Mouse (Mus musculus) neural tube, embryonic 13.5 days (tissue): ENCODE measurements around the gene Kcna7. TPM values are rescaled to one million over a fixed set of nuclear protein-coding genes. Genes with fewer than 3 reads are reported as not detected.

ENCODE experiments used
- ATAC-seq: fragments of 200-750 bp; cut with Nextera tagmentation; 2 replicates; pipeline ENCODE4 v1.8.0; 2017; ENCODE audit warnings: low read depth, mild to moderate bottlenecking, moderate TSS enrichment, moderate library complexity
- H3K27ac ChIP-seq: fragments of 300-500 bp; sonication (generic); replicated peaks from 2 replicates; pipeline ENCODE4 v1.5.1; 2015; ENCODE audit warnings: moderate library complexity, mild to moderate bottlenecking, inconsistent platforms
- H3K27me3 ChIP-seq: fragments of 300-500 bp; sonication (generic); 2 replicates; pipeline ENCODE4 v1.6.1; 2015; ENCODE audit warnings: mild to moderate bottlenecking, inconsistent platforms
- H3K36me3 ChIP-seq: fragments of 300-500 bp; sonication (generic); 2 replicates; pipeline ENCODE4 v1.6.1; 2015; ENCODE audit warnings: mild to moderate bottlenecking, inconsistent platforms
- H3K4me1 ChIP-seq: fragments of 300-500 bp; sonication (generic); replicated peaks from 2 replicates; pipeline ENCODE4 v1.6.1; 2015; ENCODE audit warnings: inconsistent platforms
- H3K4me2 ChIP-seq: fragments of 300-500 bp; sonication (generic); 2 replicates; pipeline ENCODE4 v1.6.1; 2015; ENCODE audit warnings: inconsistent platforms, mild to moderate bottlenecking, moderate library complexity
- H3K4me3 ChIP-seq: fragments of 300-500 bp; sonication (generic); 2 replicates; pipeline ENCODE4 v1.5.1; 2015; ENCODE audit warnings: mild to moderate bottlenecking, inconsistent platforms
- H3K9ac ChIP-seq: fragments of 300-500 bp; sonication (generic); 2 replicates; pipeline ENCODE4 v1.6.1; 2015; ENCODE audit warnings: moderate library complexity, mild to moderate bottlenecking, inconsistent platforms
- H3K9me3 ChIP-seq: fragments of 300-500 bp; sonication (generic); 2 replicates; pipeline ENCODE4 v1.6.1; 2016; ENCODE audit warnings: inconsistent platforms
- WGBS: fragments of 180-500 bp; shearing (Covaris S2); methylation state at CpG from one replicate; pipeline ENCODE4 v1.1.7; 2015; 5-methylcytosine and 5-hydroxymethylcytosine counted together
- polyA plus RNA-seq: library from polyadenylated mRNA; unstranded; fragments of >200 nt; fragmentation: Nextera tagmentation; extraction: Ambion mirVana; gene quantifications from 2 replicates; pipeline ENCODE4 v1.2.1, GENCODE M21; 2015

Kcna7 gene
- polyA plus RNA-seq, 1 experiment from 2014 or later: not detected

DNA sequence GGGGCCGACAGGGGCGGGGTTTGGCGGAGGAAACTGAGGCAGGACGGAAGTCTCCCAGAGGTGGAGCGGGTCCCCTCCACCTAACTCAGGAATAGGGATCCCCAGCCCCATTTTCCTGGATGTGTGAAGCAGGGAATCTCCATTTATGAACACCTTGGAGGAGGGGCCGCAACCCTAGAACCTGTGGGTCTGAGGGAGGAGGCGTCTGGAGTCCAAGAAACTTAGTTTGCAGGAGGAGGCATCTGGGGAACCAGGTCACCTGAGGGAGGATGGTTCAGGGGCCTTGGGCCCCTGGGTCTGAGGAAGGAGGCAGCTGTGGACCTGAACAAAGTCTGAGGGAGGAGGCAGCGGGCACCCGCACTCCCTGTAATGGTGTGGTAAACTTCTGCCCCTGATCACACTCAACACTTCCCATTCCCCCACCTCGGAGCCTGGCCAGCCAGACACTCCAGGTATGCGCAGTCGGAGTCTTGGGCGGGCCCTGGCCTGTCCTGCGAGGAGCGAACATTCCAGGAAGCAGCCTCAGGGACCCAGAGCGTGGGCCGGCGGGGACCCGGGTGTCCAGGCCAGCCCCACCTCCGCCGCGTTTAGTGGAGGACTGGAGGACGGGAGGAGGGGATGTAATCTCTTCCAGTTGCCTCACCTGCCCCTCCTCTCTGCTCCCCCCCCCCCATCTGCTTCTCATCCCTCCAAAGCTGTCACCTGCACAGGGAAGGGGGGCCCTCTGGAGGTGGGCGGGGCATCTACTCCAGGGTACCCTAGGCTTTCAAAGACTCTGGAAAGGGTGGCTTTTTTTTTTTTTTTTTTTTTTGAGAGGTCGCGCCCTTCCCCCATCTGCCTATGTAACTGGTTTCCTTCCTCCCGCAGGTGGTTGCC lies 8.6 kb downstream of the Kcna7 start:
- Histone ChIP-seq H3K4me2 (peak overlapping the region; percentile 82), H3K27me3 (peaks cover 100% of the 10 kb centered on the region), H3K4me1 (peaks cover 13% of the 10 kb centered on the region), H3K27ac (no peak overlapping the region), H3K36me3 (no peaks in the 10 kb centered on the region), H3K9me3 (no peaks in the 10 kb centered on the region), H3K9ac (peak overlapping the region; percentile 68), H3K4me3 (peak overlapping the region; percentile 46)
- 2% methylated on average over 27 of the region's 27 CpGs for WGBS
- peak; percentile 20; the same call in 1 of the 2 replicates for ATAC-seq

GRCm38 (mm10) chr7:45414740-45415224 lies 9.3 kb downstream of the Kcna7 start:
- ATAC-seq: no peak
- WGBS: 47% methylated on average over 12 of the region's 12 CpGs

GRCm38 (mm10) chr7:45415636-45416035 lies 10.2 kb downstream of the Kcna7 start:
- Histone ChIP-seq H3K27me3 (peaks cover 100% of the 10 kb centered on the region), H3K9me3 (no peaks in the 10 kb centered on the region), H3K4me1 (peaks cover 13% of the 10 kb centered on the region), H3K27ac (no peak overlapping the region), H3K9ac (no peak overlapping the region), H3K4me3 (no peak overlapping the region), H3K36me3 (peaks cover 3% of the 10 kb centered on the region; the same call in 1 of the 2 replicates), H3K4me2 (no peak overlapping the region)
- no peak for ATAC-seq
- 12% methylated on average over 37 of the region's 37 CpGs for WGBS

More at GRCm38 (mm10) chr7:45414740-45415224, 9.3 kb downstream of the Kcna7 start:
- H3K4me3 ChIP-seq: no peak overlapping the region
- no peaks in the 10 kb centered on the region for H3K9me3 ChIP-seq
- H3K36me3 ChIP-seq: no peaks in the 10 kb centered on the region
- peaks cover 13% of the 10 kb centered on the region for H3K4me1 ChIP-seq
- no peak overlapping the region for H3K27ac ChIP-seq
- no peak overlapping the region for H3K4me2 ChIP-seq
- no peak overlapping the region for H3K9ac ChIP-seq
- H3K27me3 ChIP-seq: peaks cover 100% of the 10 kb centered on the region

- WGBS: 12% methylated on average over 13 of the region's 13 CpGs
- no peak overlapping the region for H3K27ac ChIP-seq
- H3K4me1 ChIP-seq: peaks cover 13% of the 10 kb centered on the region
- no peak for ATAC-seq
- peaks cover 27% of the 10 kb centered on the region for H3K36me3 ChIP-seq
- H3K4me3 ChIP-seq: no peak overlapping the region
- H3K27me3 ChIP-seq: peaks cover 92% of the 10 kb centered on the region
- no peaks in the 10 kb centered on the region for H3K9me3 ChIP-seq
- no peak overlapping the region for H3K9ac ChIP-seq
- no peak overlapping the region for H3K4me2 ChIP-seq
Observed at GRCm38 (mm10) chr7:45417962-45418492, 12.6 kb downstream of the Kcna7 start.

DNA sequence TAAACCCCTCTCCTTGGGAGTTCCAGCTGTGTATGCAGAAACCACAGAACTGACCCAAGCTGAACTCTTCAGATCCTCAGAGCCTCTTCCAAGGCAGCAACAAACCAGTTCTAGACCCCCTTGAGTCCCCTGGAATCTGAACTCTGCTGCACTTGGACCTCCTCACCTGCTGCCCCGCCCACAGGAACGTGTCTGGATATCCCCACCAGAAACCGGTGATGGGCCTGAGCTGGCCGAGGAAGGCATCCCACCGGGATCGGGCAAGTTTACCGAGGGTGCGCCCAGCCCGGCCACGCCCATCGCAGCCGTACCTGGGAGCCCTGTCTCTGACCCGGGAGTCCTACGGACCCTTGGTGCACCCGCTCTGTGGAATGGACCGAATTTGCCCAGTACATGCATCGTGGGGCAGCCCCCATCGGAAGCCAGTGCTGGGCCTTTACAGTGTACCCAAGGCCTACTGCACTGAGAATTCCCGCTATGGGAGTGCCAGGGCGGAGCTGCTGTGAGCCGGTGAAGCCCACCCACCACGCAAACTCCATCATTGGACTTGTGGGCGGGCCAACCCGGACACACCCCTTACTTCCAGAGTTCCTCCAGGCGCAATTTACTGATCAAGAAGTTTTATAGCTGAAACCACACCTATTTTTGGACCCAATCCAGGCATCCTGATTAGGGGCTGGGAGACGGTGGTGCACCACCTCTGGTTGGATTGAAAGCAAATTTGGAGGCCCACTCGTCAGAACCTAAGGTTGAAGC lies 14.6 kb downstream of the Kcna7 start:
- Histone ChIP-seq H3K9ac (no peak overlapping the region), H3K4me3 (no peak overlapping the region), H3K9me3 (no peaks in the 10 kb centered on the region), H3K4me1 (no peaks in the 10 kb centered on the region), H3K27me3 (peaks cover 72% of the 10 kb centered on the region), H3K36me3 (peaks cover 47% of the 10 kb centered on the region), H3K4me2 (no peak overlapping the region), H3K27ac (no peak overlapping the region)
- WGBS: 11% methylated on average over 27 of the region's 27 CpGs
- no peak for ATAC-seq

GRCm38 (mm10) chr7:45420615-45420919 lies 15.1 kb downstream of the Kcna7 start, which contains the start of gene Lhb:
Gene Lhb, plus strand, starts transcription at chr7:45420820.
- H3K36me3 ChIP-seq: peaks cover 52% of the 10 kb centered on the region
- ATAC-seq: no peak
- H3K9me3 ChIP-seq: no peaks in the 10 kb centered on the region
- WGBS: 55% methylated on average over 6 of the region's 6 CpGs
- H3K4me1 ChIP-seq: no peaks in the 10 kb centered on the region
- H3K27me3 ChIP-seq: peaks cover 67% of the 10 kb centered on the region
- no peak within 1 kb of the TSS for H3K27ac ChIP-seq
- H3K4me3 ChIP-seq: no peak within 1 kb of the TSS
- no peak within 1 kb of the TSS for H3K4me2 ChIP-seq
- H3K9ac ChIP-seq: no peak within 1 kb of the TSS

DNA sequence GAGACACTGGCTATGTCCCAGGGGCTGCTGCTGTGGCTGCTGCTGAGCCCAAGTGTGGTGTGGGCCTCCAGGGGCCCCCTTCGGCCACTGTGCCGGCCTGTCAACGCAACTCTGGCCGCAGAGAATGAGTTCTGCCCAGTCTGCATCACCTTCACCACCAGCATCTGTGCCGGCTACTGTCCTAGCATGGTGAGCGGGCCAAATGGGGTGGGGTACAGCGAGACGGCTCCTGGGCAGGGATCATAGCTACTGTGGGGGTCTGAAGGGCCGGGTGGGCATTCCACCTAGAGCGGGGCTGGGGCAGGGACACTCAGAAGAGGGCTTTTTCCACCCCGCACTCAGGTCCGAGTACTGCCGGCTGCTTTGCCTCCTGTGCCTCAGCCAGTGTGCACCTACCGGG lies 15.7 kb downstream of the Kcna7 start:
- H3K36me3 ChIP-seq: peaks cover 58% of the 10 kb centered on the region
- no peak overlapping the region for H3K4me2 ChIP-seq
- WGBS: 89% methylated on average over 14 of the region's 14 CpGs
- H3K9me3 ChIP-seq: no peaks in the 10 kb centered on the region
- H3K4me1 ChIP-seq: no peaks in the 10 kb centered on the region
- H3K9ac ChIP-seq: no peak overlapping the region
- H3K4me3 ChIP-seq: no peak overlapping the region
- ATAC-seq: no peak
- H3K27me3 ChIP-seq: peaks cover 60% of the 10 kb centered on the region
- H3K27ac ChIP-seq: no peak overlapping the region

DNA sequence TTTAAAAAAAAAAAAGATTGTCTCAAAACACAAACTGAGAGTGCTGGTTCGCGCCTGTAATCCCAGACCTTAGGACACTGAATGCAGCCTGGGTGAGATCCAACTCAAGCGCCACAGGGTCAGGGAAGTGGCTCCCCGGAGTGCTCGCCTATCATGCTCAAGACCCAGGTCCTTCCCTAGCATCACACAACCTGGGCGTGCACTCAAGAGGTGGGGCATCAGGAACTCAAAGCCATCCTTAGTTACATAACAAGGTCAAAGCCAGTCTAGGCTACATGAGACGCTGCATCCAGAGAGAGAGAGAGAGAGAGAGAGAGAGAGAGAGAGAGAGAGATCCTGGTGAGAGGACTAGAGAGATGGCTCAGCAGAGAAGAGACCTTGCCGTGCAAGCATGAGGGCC lies 21.1 kb downstream of the Kcna7 start:
- 94% methylated on average over 8 of the region's 8 CpGs for WGBS
- Histone ChIP-seq H3K27me3 (peaks cover 7% of the 10 kb centered on the region), H3K36me3 (peaks cover 99% of the 10 kb centered on the region), H3K4me2 (no peak overlapping the region), H3K9ac (no peak overlapping the region), H3K4me1 (no peaks in the 10 kb centered on the region), H3K9me3 (no peaks in the 10 kb centered on the region), H3K27ac (no peak overlapping the region), H3K4me3 (no peak overlapping the region)
- no peak for ATAC-seq

DNA sequence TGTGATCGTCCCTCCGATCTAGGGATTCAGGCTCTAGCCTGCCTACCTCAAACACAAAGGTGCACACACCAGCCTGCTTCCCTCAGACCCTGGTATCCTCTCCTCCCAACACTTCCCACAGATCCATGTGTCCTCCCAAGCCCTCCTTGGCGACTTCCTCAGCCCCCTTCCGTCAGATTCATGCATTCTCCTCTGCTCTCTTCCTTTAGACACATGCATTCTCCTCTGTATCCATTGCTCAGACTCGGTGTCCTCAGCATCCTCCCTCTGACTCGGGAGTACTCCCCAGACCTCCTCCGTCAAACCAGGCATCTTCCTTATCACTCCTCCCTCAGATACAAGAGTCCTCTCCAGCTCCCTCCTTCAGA lies 28.4 kb downstream of the Kcna7 start:
- H3K4me1 ChIP-seq: peaks cover 51% of the 10 kb centered on the region
- peak; percentile 2 for ATAC-seq
- H3K27ac ChIP-seq: peak overlapping the region; percentile 90
- H3K27me3 ChIP-seq: no peaks in the 10 kb centered on the region
- peak overlapping the region; percentile 88 for H3K9ac ChIP-seq
- peaks cover 34% of the 10 kb centered on the region for H3K36me3 ChIP-seq
- peak overlapping the region; percentile 99 for H3K4me2 ChIP-seq
- peak overlapping the region; percentile 79 for H3K4me3 ChIP-seq
- no peaks in the 10 kb centered on the region for H3K9me3 ChIP-seq
- 2% methylated on average over 7 of the region's 7 CpGs for WGBS

- peak within 1 kb of the TSS; percentile 99 for H3K4me2 ChIP-seq
- peaks cover 51% of the 10 kb centered on the region for H3K4me1 ChIP-seq
- peak; percentile 97 for ATAC-seq
- H3K9me3 ChIP-seq: no peaks in the 10 kb centered on the region
- peak within 1 kb of the TSS; percentile 79 for H3K4me3 ChIP-seq
- no peaks in the 10 kb centered on the region for H3K27me3 ChIP-seq
- H3K27ac ChIP-seq: peak within 1 kb of the TSS; percentile 90
- peak within 1 kb of the TSS; percentile 88 for H3K9ac ChIP-seq
- H3K36me3 ChIP-seq: peaks cover 29% of the 10 kb centered on the region
- under 1% methylated on average over 45 of the region's 45 CpGs for WGBS
Observed at GRCm38 (mm10) chr7:45434203-45435015, 29.0 kb downstream of the Kcna7 start, which contains the start of gene Gys1. Gene Gys1, plus strand, starts transcription at chr7:45434844.

DNA sequence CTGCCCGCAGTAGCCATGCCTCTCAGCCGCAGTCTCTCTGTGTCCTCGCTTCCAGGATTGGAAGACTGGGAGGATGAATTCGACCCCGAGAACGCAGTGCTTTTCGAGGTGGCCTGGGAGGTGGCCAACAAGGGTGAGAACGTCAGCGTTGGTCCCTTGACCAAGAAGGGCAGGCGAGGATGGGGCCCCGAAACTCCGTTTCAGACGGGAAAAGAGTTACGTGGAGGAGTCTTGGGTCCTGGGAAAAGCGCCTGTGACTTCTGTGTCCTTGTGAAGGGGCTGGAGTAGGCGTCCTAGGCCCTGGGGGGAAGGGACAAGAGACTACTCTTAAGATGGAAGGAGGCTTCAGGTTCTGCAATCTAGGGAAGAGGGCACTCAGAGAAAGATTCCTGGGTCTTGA lies 29.6 kb downstream of the Kcna7 start:
- H3K4me3 ChIP-seq: peak overlapping the region; percentile 79
- no peaks in the 10 kb centered on the region for H3K9me3 ChIP-seq
- H3K4me1 ChIP-seq: peaks cover 51% of the 10 kb centered on the region
- ATAC-seq: peak; percentile 33
- H3K4me2 ChIP-seq: peak overlapping the region; percentile 99
- 5% methylated on average over 16 of the region's 16 CpGs for WGBS
- peak overlapping the region; percentile 86 for H3K9ac ChIP-seq
- no peaks in the 10 kb centered on the region for H3K27me3 ChIP-seq
- peak overlapping the region; percentile 68 for H3K27ac ChIP-seq
- peaks cover 27% of the 10 kb centered on the region for H3K36me3 ChIP-seq
